Mouse (Mus musculus) G1E (cell line): ENCODE measurements around the gene Ppif.

ENCODE experiments used
- CTCF ChIP-seq: IDR thresholded peaks from 2 replicates; pipeline ENCODE4 v1.5.1; 2012; ENCODE audit warnings: low read depth, low read length, inconsistent platforms, mixed read lengths
- GATA1 ChIP-seq: IDR thresholded peaks from 2 replicates; pipeline ENCODE4 v1.6.1; 2012; ENCODE audit warnings: borderline replicate concordance, low read length, inconsistent platforms, mixed read lengths
- GATA2 ChIP-seq: IDR thresholded peaks from 2 replicates; pipeline ENCODE4 v1.6.1; 2012; ENCODE audit warnings: low read depth, low read length, inconsistent platforms, borderline replicate concordance
- POLR2AphosphoS5 ChIP-seq: IDR thresholded peaks from 2 replicates; pipeline ENCODE4 v1.6.1; 2012; ENCODE audit warnings: low read depth, low read length, inconsistent platforms; ENCODE audit not compliant: insufficient replicate concordance
- TAL1 ChIP-seq: conservative IDR thresholded peaks from 2 replicates; pipeline ENCODE4 v1.6.1; 2012; ENCODE audit warnings: low read depth, low read length, inconsistent platforms, mixed read lengths

DNA sequence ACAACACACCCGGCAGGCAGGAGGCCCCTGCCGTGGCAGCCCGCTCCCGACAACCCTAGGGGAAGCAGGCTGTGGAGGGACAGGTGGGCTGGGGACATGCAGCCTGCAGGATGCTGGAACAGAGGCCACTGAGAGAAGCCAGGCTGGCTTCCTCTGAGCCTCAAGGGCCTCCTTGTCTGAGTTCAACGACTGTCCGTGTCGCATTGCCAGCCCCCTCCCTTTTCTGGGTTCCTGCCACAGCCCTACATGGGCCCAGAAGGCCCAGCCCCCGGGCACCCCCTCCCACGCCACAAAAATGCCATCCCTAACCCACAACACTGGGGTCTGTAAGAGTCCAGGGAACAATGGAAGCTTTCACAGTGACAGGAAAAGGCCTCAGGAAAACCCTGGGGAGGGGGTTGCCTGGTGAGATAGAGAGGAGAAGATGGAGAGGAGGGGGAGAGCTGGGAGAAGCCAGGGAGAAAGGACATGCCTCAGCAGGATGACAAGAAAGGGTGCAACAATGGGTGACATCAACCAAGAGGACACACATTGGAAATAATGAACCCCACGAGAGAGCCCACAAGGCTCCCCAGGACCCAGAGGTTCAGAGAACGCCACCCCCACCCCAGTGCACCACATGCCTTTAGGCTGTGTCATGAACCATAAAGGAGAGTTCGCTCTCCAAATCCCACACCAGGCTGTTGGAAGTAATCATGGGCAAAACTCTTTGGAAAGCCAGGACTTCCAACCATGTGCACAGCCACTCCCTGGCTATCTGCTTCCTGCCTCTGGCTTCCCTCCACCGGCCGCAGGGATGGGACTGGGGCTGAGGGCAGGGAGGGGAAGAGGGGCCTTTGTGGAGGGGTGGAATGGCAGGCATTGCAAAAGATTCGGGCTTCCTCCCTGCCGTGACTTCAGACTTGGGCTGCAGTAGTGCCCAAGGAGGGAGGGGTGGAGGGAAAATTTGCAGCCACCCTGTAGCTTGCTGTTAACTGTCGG is 41.1 kb downstream of the Ppif start:
- TF ChIP-seq TAL1 (no peak), GATA1 (no peak), CTCF (no peak), POLR2AphosphoS5 (no peak), GATA2 (no peak)
